Mouse (Mus musculus) effector memory CD4-positive, alpha-beta T cell, adult 7 months (primary cell): ENCODE results near the gene Crkl. TPM values are rescaled to one million over a fixed set of nuclear protein-coding genes. Genes with fewer than 3 reads are reported as not detected.

Experiments
- polyA plus RNA-seq: library from polyadenylated mRNA; unstranded; fragments of 100-300 nt; shearing (Covaris generic); gene quantifications from one replicate; pipeline ENCODE4 v1.2.1, GENCODE M21; 2017

The Crkl gene
- polyA plus RNA-seq, result 57.1 TPM

GRCm38 (mm10) chr16:17451541-17452372 lies at the start of gene Crkl:
TSS of gene Crkl (plus strand) at chr16:17451987.

GRCm38 (mm10) chr16:17405736-17406443 lies 45.9 kb upstream of the Crkl start, which contains the start of the genes Snap29 and Pi4ka:
TSS of gene Snap29 (plus strand) at chr16:17405986.
TSS of gene Pi4ka (minus strand) at chr16:17406314.

GRCm38 (mm10) chr16:17489469-17490111 lies 37.8 kb downstream of the Crkl start, which contains the start of gene Aifm3:
TSS of gene Aifm3 (plus strand) at chr16:17489611.

GRCm38 (mm10) chr16:17508546-17509239 lies 56.9 kb downstream of the Crkl start, which contains the start of gene Lztr1:
TSS of gene Lztr1 (plus strand) at chr16:17508688.

GRCm38 (mm10) chr16:17530640-17531288 lies 79.0 kb downstream of the Crkl start, which contains the start of gene Thap7:
TSS of gene Thap7 (minus strand) at chr16:17531136.

Other genes starting within 250 kb of the Crkl start
- 248 TPM for gene Ube2l3, start 249.3 kb upstream of the Crkl start, polyA plus RNA-seq
- gene Rimbp3, start 243.4 kb upstream of the Crkl start, polyA plus RNA-seq, result not detected
- 1.7 TPM for gene Hic2, start 218.4 kb upstream of the Crkl start, polyA plus RNA-seq
- gene Tmem191c, start 175.9 kb upstream of the Crkl start, polyA plus RNA-seq, result 117 TPM
- gene Serpind1, start 120.6 kb upstream of the Crkl start, polyA plus RNA-seq, result 0.67 TPM
- 18.5 TPM for gene Snap29, start 46.0 kb upstream of the Crkl start, polyA plus RNA-seq
- 59.5 TPM for gene Pi4ka, start 45.7 kb upstream of the Crkl start, polyA plus RNA-seq
- not detected for gene Aifm3, start 37.6 kb downstream of the Crkl start, polyA plus RNA-seq
- gene Lztr1, start 56.7 kb downstream of the Crkl start, polyA plus RNA-seq, result 39.1 TPM
- 54.0 TPM for gene Thap7, start 79.1 kb downstream of the Crkl start, polyA plus RNA-seq
- 0.94 TPM for gene Lrrc74b, start 109.3 kb downstream of the Crkl start, polyA plus RNA-seq
- gene P2rx6, start 109.9 kb downstream of the Crkl start, polyA plus RNA-seq, result not detected
- 0.40 TPM for gene Slc7a4, start 131.2 kb downstream of the Crkl start, polyA plus RNA-seq
- 20.1 TPM for gene Smpd4, start 167.4 kb downstream of the Crkl start, polyA plus RNA-seq
- gene Ccdc74a, start 194.5 kb downstream of the Crkl start, polyA plus RNA-seq, result not detected